Mouse (Mus musculus): ENCODE measurements around the gene Apex1. TPM values are rescaled to one million over a fixed set of nuclear protein-coding genes. Genes with fewer than 3 reads are reported as not detected.

Apex1 gene
- 9.8 and 11.7 TPM in 2 replicates for polyA plus RNA-seq (2012; rRNA removed; ENCODE audit: low replicate concordance)

GRCm38 (mm10) chr14:50924281-50925064 is at the start of gene Apex1, which contains the start of gene Osgep:
Gene Apex1, plus strand, starts transcription at chr14:50924968.
Gene Osgep, minus strand, starts transcription at chr14:50924893.

DNA sequence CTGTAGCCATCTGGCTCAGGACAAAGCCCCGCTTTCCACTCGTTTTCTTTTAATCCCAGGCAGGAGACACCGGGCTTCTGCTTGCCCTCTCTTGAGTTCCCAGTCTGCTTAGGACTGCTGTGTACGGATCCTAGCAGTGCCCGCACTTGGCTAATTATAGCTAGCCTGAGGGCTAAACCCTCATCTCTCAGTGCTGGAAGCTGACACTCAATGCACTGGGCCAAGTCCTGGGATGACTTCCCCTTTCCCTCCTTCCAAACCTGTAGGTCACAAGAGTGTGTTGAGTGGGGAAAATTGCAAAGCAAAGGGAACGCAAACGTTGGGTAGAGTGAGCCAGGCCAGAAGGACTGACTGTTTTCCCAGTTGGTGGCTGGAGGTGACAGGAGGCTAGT is 27.4 kb upstream of the Apex1 start, which contains the start of gene Klhl33:
TSS of gene Klhl33 (minus strand) at position 134 of the 392 bp plus-strand sequence.

GRCm38 (mm10) chr14:50930754-50931492 is 6.2 kb downstream of the Apex1 start, which contains the start of the genes Pip4p1 and Pnp:
Gene Pip4p1, minus strand, starts transcription at chr14:50930856.
Gene Pnp, plus strand, starts transcription at chr14:50931082.

GRCm38 (mm10) chr14:50943932-50944667 is 19.3 kb downstream of the Apex1 start, which contains the start of gene Gm49342:
Gene Gm49342, plus strand, starts transcription at chr14:50944517.

GRCm38 (mm10) chr14:50955942-50956508 is 31.3 kb downstream of the Apex1 start, which contains the start of gene Pnp2:
Gene Pnp2, plus strand, starts transcription at chr14:50955992.

Other genes with a start within 250 kb of the Apex1 start
- gene Olfr747, start 231.8 kb upstream of the Apex1 start, polyA plus RNA-seq (2012; rRNA removed; ENCODE audit: low replicate concordance), result not detected in 2 replicates
- gene Olfr748, start 217.6 kb upstream of the Apex1 start, polyA plus RNA-seq (2012; rRNA removed; ENCODE audit: low replicate concordance), result not detected in 2 replicates
- not detected in 2 replicates for gene Olfr749, start 179.9 kb upstream of the Apex1 start, polyA plus RNA-seq (2012; rRNA removed; ENCODE audit: low replicate concordance)
- 11.4 and 14.5 TPM in 2 replicates for gene Ttc5, start 139.4 kb upstream of the Apex1 start, polyA plus RNA-seq (2012; rRNA removed; ENCODE audit: low replicate concordance)
- gene Ccnb1ip1, start 117.2 kb upstream of the Apex1 start, polyA plus RNA-seq (2012; rRNA removed; ENCODE audit: low replicate concordance), result not detected in 2 replicates
- gene Parp2, start 117.1 kb upstream of the Apex1 start, polyA plus RNA-seq (2012; rRNA removed; ENCODE audit: low replicate concordance), result 3.8 and 4.2 TPM in 2 replicates
- gene Tep1, start 54.4 kb upstream of the Apex1 start, polyA plus RNA-seq (2012; rRNA removed; ENCODE audit: low replicate concordance), result 47.0 and 78.2 TPM in 2 replicates
- 1.1 and 1.4 TPM in 2 replicates for gene Klhl33, start 27.5 kb upstream of the Apex1 start, polyA plus RNA-seq (2012; rRNA removed; ENCODE audit: low replicate concordance)
- 59.8 and 114 TPM in 2 replicates for gene Osgep, start 75 bp upstream of the Apex1 start, polyA plus RNA-seq (2012; rRNA removed; ENCODE audit: low replicate concordance)
- gene Pip4p1, start 5.9 kb downstream of the Apex1 start, polyA plus RNA-seq (2012; rRNA removed; ENCODE audit: low replicate concordance), result 51.5 and 99.7 TPM in 2 replicates
- 36.3 and 64.3 TPM in 2 replicates for gene Pnp, start 6.1 kb downstream of the Apex1 start, polyA plus RNA-seq (2012; rRNA removed; ENCODE audit: low replicate concordance)
- 8.9 TPM in 1 of 2 replicates, not detected in the other for gene Gm49342, start 19.5 kb downstream of the Apex1 start, polyA plus RNA-seq (2012; rRNA removed; ENCODE audit: low replicate concordance)
- gene Pnp2, start 31.0 kb downstream of the Apex1 start, polyA plus RNA-seq (2012; rRNA removed; ENCODE audit: low replicate concordance), result 22.4 and 57.7 TPM in 2 replicates
- not detected in 2 replicates for gene Rnase10, start 82.8 kb downstream of the Apex1 start, polyA plus RNA-seq (2012; rRNA removed; ENCODE audit: low replicate concordance)
- not detected in 2 replicates for gene Rnase9, start 116.9 kb downstream of the Apex1 start, polyA plus RNA-seq (2012; rRNA removed; ENCODE audit: low replicate concordance)
- not detected in 2 replicates for gene Rnase11, start 125.2 kb downstream of the Apex1 start, polyA plus RNA-seq (2012; rRNA removed; ENCODE audit: low replicate concordance)
- 0.21 TPM in 1 of 2 replicates, not detected in the other for gene Rnase12, start 132.7 kb downstream of the Apex1 start, polyA plus RNA-seq (2012; rRNA removed; ENCODE audit: low replicate concordance)
- 0.09 TPM in 1 of 2 replicates, not detected in the other for gene Olfr750, start 149.5 kb downstream of the Apex1 start, polyA plus RNA-seq (2012; rRNA removed; ENCODE audit: low replicate concordance)
- 73.0 and 83.3 TPM in 2 replicates for gene Rnase4, start 166.1 kb downstream of the Apex1 start, polyA plus RNA-seq (2012; rRNA removed; ENCODE audit: low replicate concordance)
- gene Ang, start 166.2 kb downstream of the Apex1 start, polyA plus RNA-seq (2012; rRNA removed; ENCODE audit: low replicate concordance), result 18.9 and 27.3 TPM in 2 replicates
- not detected in 2 replicates for gene Eddm3b, start 189.5 kb downstream of the Apex1 start, polyA plus RNA-seq (2012; rRNA removed; ENCODE audit: low replicate concordance)
- gene Rnase6, start 198.9 kb downstream of the Apex1 start, polyA plus RNA-seq (2012; rRNA removed; ENCODE audit: low replicate concordance), result 4.8 and 5.2 TPM in 2 replicates
- 35.3 and 1,063 TPM in 2 replicates for gene Rnase1, start 221.8 kb downstream of the Apex1 start, polyA plus RNA-seq (2012; rRNA removed; ENCODE audit: low replicate concordance)
- not detected in 2 replicates for gene Rnase2b, start 237.3 kb downstream of the Apex1 start, polyA plus RNA-seq (2012; rRNA removed; ENCODE audit: low replicate concordance)